Mouse (Mus musculus) neural tube, embryonic 14.5 days (tissue): ENCODE data around the gene Iqck. TPM values are rescaled to one million over a fixed set of nuclear protein-coding genes. Genes with fewer than 3 reads are reported as not detected.

ENCODE experiments used
- ATAC-seq: fragments of 200-750 bp; cut with Nextera tagmentation; 2 replicates; pipeline ENCODE4 v1.8.0; 2017; ENCODE audit warnings: low read depth, mild to moderate bottlenecking, moderate TSS enrichment, moderate library complexity
- H3K27ac ChIP-seq: fragments of 300-500 bp; sonication (generic); 2 replicates; pipeline ENCODE4 v1.5.1; 2014; ENCODE audit warnings: low read depth, mild to moderate bottlenecking, control low read depth, low read length, moderate library complexity, mixed read lengths
- H3K27me3 ChIP-seq: fragments of 300-500 bp; sonication (generic); 2 replicates; pipeline ENCODE4 v1.6.1; 2014; ENCODE audit warnings: low read length; ENCODE audit not compliant: control insufficient read depth, insufficient read depth
- H3K36me3 ChIP-seq: fragments of 300-500 bp; sonication (generic); 2 replicates; pipeline ENCODE4 v1.6.1; 2014; ENCODE audit warnings: low read length, mixed read lengths; ENCODE audit not compliant: control insufficient read depth, insufficient read depth
- H3K4me1 ChIP-seq: fragments of 300-500 bp; sonication (generic); 2 replicates; pipeline ENCODE4 v1.6.1; 2014; ENCODE audit warnings: low read length; ENCODE audit not compliant: control insufficient read depth, insufficient read depth
- H3K4me2 ChIP-seq: fragments of 300-500 bp; sonication (generic); 2 replicates; pipeline ENCODE4 v1.6.1; 2014; ENCODE audit warnings: mild to moderate bottlenecking, low read depth, low read length, control low read depth
- H3K4me3 ChIP-seq: fragments of 300-500 bp; sonication (generic); 2 replicates; pipeline ENCODE4 v1.5.1; 2014; ENCODE audit warnings: low read depth, low read length, control low read depth, mixed read lengths
- H3K9ac ChIP-seq: fragments of 300-500 bp; sonication (generic); replicated peaks from 2 replicates; pipeline ENCODE4 v1.6.1; 2014; ENCODE audit warnings: low read depth, mild to moderate bottlenecking, control low read depth, low read length, mixed read lengths
- H3K9me3 ChIP-seq: fragments of 300-500 bp; sonication (generic); 2 replicates; pipeline ENCODE4 v1.6.1; 2016; ENCODE audit warnings: low read length; ENCODE audit not compliant: control insufficient read depth
- WGBS: fragments of 180-500 bp; shearing (Covaris S2); extraction: QIAGEN DNeasy Blood & Tissue Kit; methylation state at CpG from one replicate; pipeline ENCODE4 v1.1.7; 2014; 5-methylcytosine and 5-hydroxymethylcytosine counted together
- polyA plus RNA-seq: library from polyadenylated mRNA; unstranded; fragments of >200 nt; fragmentation: Nextera tagmentation; extraction: Ambion mirVana; gene quantifications from 2 replicates; pipeline ENCODE4 v1.2.1, GENCODE M21; 2014

The Iqck gene
- polyA plus RNA-seq, 1 experiment from 2014 or later: 3.4 TPM

- no peaks in the 10 kb centered on the region for H3K27me3 ChIP-seq
- H3K4me3 ChIP-seq: no peak overlapping the region
- H3K4me1 ChIP-seq: no peaks in the 10 kb centered on the region
- no peak overlapping the region for H3K4me2 ChIP-seq
- H3K9me3 ChIP-seq: no peaks in the 10 kb centered on the region
- WGBS: 74% methylated on average over 17 of the region's 17 CpGs
- no peaks in the 10 kb centered on the region for H3K36me3 ChIP-seq
- no peak overlapping the region for H3K27ac ChIP-seq
- no peak for ATAC-seq
- H3K9ac ChIP-seq: no peak overlapping the region
Observed at GRCm38 (mm10) chr7:118931502-118932395, 76.2 kb downstream of the Iqck start.

GRCm38 (mm10) chr7:118935306-118935705, 79.8 kb downstream of the Iqck start:
- 77% methylated on average over 2 of the region's 2 CpGs for WGBS
- no peak for ATAC-seq
- H3K27ac ChIP-seq: no peak overlapping the region
- no peaks in the 10 kb centered on the region for H3K27me3 ChIP-seq
- H3K36me3 ChIP-seq: no peaks in the 10 kb centered on the region
- no peak overlapping the region for H3K4me3 ChIP-seq
- no peak overlapping the region for H3K4me2 ChIP-seq
- H3K9me3 ChIP-seq: no peaks in the 10 kb centered on the region
- H3K4me1 ChIP-seq: no peaks in the 10 kb centered on the region
- no peak overlapping the region for H3K9ac ChIP-seq

- no peak overlapping the region for H3K27ac ChIP-seq
- H3K4me3 ChIP-seq: no peak overlapping the region
- WGBS: 20% methylated on average over 4 of the region's 4 CpGs
- no peaks in the 10 kb centered on the region for H3K4me1 ChIP-seq
- H3K9ac ChIP-seq: no peak overlapping the region
- H3K4me2 ChIP-seq: no peak overlapping the region
- H3K36me3 ChIP-seq: no peaks in the 10 kb centered on the region
- H3K9me3 ChIP-seq: no peaks in the 10 kb centered on the region
- no peaks in the 10 kb centered on the region for H3K27me3 ChIP-seq
- ATAC-seq: no peak
Observed at GRCm38 (mm10) chr7:118936844-118937243, 81.3 kb downstream of the Iqck start.

- no peak overlapping the region for H3K9ac ChIP-seq
- no peak for ATAC-seq
- H3K4me1 ChIP-seq: no peaks in the 10 kb centered on the region
- H3K27ac ChIP-seq: no peak overlapping the region
- H3K4me3 ChIP-seq: no peak overlapping the region
- no peak overlapping the region for H3K4me2 ChIP-seq
- no peaks in the 10 kb centered on the region for H3K27me3 ChIP-seq
- no peaks in the 10 kb centered on the region for H3K9me3 ChIP-seq
- 80% methylated on average over 11 of the region's 11 CpGs for WGBS
- no peaks in the 10 kb centered on the region for H3K36me3 ChIP-seq
Observed at GRCm38 (mm10) chr7:118937469-118938387, 82.2 kb downstream of the Iqck start.

- Histone ChIP-seq H3K4me3 (no peak overlapping the region), H3K9me3 (no peaks in the 10 kb centered on the region), H3K4me2 (no peak overlapping the region), H3K27ac (no peak overlapping the region), H3K4me1 (no peaks in the 10 kb centered on the region), H3K9ac (no peak overlapping the region), H3K27me3 (no peaks in the 10 kb centered on the region), H3K36me3 (no peaks in the 10 kb centered on the region)
- 78% methylated on average over 3 of the region's 3 CpGs for WGBS
- ATAC-seq: no peak
Observed at GRCm38 (mm10) chr7:118942297-118942696, 86.7 kb downstream of the Iqck start.

GRCm38 (mm10) chr7:118943170-118943569, 87.6 kb downstream of the Iqck start:
- Histone ChIP-seq H3K4me3 (no peak overlapping the region), H3K36me3 (no peaks in the 10 kb centered on the region), H3K4me2 (no peak overlapping the region), H3K27me3 (no peaks in the 10 kb centered on the region), H3K9ac (no peak overlapping the region), H3K9me3 (no peaks in the 10 kb centered on the region), H3K4me1 (no peaks in the 10 kb centered on the region), H3K27ac (no peak overlapping the region)
- peak; percentile 49; the same call in 1 of the 2 replicates for ATAC-seq
- 28% methylated on average over 7 of the region's 7 CpGs for WGBS

- no peaks in the 10 kb centered on the region for H3K36me3 ChIP-seq
- H3K27ac ChIP-seq: no peak overlapping the region
- no peak overlapping the region for H3K9ac ChIP-seq
- no peak overlapping the region for H3K4me3 ChIP-seq
- no peaks in the 10 kb centered on the region for H3K9me3 ChIP-seq
- no peak for ATAC-seq
- H3K27me3 ChIP-seq: no peaks in the 10 kb centered on the region
- 32% methylated on average over 2 of the region's 2 CpGs for WGBS
- H3K4me1 ChIP-seq: no peaks in the 10 kb centered on the region
- H3K4me2 ChIP-seq: no peak overlapping the region
Observed at GRCm38 (mm10) chr7:118944884-118945283, 89.3 kb downstream of the Iqck start.

- H3K4me1 ChIP-seq: no peaks in the 10 kb centered on the region
- no peak overlapping the region for H3K27ac ChIP-seq
- 73% methylated on average over 3 of the region's 3 CpGs for WGBS
- H3K9ac ChIP-seq: no peak overlapping the region
- no peak overlapping the region for H3K4me3 ChIP-seq
- no peaks in the 10 kb centered on the region for H3K9me3 ChIP-seq
- ATAC-seq: no peak
- H3K36me3 ChIP-seq: no peaks in the 10 kb centered on the region
- no peak overlapping the region for H3K4me2 ChIP-seq
- no peaks in the 10 kb centered on the region for H3K27me3 ChIP-seq
Observed at GRCm38 (mm10) chr7:118947241-118947640, 91.7 kb downstream of the Iqck start.
